Mouse (Mus musculus): ENCODE measurements around the gene H60b. TPM values are rescaled to one million over a fixed set of nuclear protein-coding genes. Genes with fewer than 3 reads are reported as not detected.
"Not testable (repeated sequence)": the region's sequence is repeated elsewhere in the genome, so short reads cannot be mapped to it uniquely, and the experiment has no call there.

The H60b gene
- total RNA-seq, 1 experiment from 2014 or later, result 1.3 TPM

GRCm38 (mm10) chr10:22163705-22164583, 5.6 kb downstream of the H60b start:
- not testable (repeated sequence) for ATAC-seq (ENCODE audit: extremely low read depth, insufficient number of reproducible peaks, low FRiP score, poor library complexity, severe bottlenecking)

DNA sequence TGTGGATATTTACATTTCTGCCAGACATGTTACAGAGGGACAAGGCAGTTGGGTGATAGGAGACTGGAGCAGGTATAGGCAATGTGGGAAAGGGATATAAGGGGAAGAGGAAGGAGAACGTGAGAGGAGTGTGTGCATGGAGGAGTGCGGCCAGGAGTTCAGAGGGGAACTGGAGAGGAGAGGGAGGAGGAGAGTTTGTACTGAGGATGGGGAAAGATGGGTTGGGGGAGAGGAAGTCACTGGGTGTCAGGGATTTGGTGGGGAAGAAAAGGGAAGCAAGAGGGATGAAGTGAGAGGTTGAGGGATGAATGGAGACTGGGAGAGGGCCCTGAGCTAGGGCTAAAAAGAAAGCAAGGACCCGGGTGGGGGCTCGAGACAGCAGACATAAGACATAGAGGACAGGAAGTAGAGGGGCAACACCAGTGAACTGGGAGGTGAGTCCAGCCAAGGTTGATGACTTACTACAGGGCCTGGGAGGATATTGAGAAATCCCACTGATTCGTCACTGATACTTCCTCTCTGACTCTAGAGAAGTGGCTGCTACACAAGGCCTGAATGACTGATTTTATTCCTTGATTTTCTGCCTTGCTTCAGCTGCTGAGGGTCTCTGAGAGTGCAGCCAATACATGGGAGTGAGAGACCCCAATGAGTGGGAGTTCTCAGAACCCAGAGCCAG, 7.1 kb downstream of the H60b start:
- ATAC-seq (ENCODE audit: extremely low read depth, insufficient number of reproducible peaks, low FRiP score, poor library complexity, severe bottlenecking), result peak; percentile 75

DNA sequence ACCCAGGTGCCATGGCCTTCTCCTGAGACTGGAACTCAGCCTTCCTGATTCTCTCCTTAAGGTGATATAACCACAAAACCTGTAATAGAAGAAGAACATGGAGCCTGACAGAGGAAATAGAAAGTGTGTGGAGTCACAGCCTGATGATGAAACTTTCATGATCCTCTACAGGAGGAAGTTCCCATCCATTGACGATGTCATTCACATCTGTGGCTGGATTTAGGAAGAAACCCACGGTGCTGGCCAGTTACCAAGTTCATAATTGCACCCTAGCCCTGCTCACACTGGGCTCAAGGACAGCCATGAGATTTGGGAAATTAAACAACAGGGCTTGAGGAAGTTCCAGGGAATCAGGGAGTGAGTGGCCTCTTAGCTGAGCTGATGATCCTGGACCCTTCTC, 7.6 kb downstream of the H60b start:
- ATAC-seq (ENCODE audit: extremely low read depth, insufficient number of reproducible peaks, low FRiP score, poor library complexity, severe bottlenecking), result peak; percentile 33; the same call in 1 of the 2 replicates

- not testable (repeated sequence) for ATAC-seq (ENCODE audit: extremely low read depth, insufficient number of reproducible peaks, low FRiP score, poor library complexity, severe bottlenecking)
These were observed 8.7 kb downstream of the H60b start for GRCm38 (mm10) chr10:22167061-22167460.

- peak; percentile 71 for ATAC-seq (ENCODE audit: extremely low read depth, insufficient number of reproducible peaks, low FRiP score, poor library complexity, severe bottlenecking)
These were observed 10.7 kb downstream of the H60b start for GRCm38 (mm10) chr10:22169116-22169515.

DNA sequence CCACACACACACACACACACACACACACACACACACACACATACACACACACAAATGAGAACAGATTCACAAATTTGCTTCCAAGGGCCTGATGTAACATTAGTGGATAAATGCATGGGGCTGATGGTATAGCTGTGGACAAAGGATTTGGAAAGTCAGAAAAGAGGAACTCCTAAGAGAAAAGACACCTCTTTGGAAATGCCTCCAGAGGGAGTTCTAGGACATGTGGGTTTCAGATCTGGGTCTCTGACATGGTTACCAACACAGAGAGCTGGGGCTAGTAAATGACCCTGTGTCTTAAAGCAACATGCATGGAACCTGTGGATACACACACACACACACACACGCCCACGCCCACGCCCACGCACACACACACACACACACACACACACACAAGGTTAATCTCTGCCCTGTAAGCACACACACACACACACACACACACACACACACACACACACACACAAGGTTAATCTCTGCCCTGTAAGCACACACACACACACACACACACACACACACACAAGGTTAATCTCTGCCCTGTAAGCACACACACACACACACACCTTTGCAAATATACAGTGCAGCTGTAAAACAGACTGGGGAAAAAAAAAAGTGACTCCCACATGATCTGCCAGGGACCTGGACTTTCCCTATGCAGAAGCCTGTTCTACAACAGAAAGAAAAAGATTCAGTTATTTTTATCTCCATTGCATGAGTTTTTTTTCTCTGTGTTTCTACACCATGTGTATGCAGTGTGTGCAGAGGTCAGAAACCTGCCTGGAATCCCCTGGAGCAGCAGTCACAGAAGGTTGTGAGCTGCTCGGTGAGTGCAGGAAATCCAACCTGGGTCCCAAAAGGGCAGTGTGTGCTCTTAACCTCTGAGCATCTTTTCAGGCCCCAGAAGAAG, 14.3 kb downstream of the H60b start:
- ATAC-seq (ENCODE audit: extremely low read depth, insufficient number of reproducible peaks, low FRiP score, poor library complexity, severe bottlenecking), result not testable (repeated sequence)

DNA sequence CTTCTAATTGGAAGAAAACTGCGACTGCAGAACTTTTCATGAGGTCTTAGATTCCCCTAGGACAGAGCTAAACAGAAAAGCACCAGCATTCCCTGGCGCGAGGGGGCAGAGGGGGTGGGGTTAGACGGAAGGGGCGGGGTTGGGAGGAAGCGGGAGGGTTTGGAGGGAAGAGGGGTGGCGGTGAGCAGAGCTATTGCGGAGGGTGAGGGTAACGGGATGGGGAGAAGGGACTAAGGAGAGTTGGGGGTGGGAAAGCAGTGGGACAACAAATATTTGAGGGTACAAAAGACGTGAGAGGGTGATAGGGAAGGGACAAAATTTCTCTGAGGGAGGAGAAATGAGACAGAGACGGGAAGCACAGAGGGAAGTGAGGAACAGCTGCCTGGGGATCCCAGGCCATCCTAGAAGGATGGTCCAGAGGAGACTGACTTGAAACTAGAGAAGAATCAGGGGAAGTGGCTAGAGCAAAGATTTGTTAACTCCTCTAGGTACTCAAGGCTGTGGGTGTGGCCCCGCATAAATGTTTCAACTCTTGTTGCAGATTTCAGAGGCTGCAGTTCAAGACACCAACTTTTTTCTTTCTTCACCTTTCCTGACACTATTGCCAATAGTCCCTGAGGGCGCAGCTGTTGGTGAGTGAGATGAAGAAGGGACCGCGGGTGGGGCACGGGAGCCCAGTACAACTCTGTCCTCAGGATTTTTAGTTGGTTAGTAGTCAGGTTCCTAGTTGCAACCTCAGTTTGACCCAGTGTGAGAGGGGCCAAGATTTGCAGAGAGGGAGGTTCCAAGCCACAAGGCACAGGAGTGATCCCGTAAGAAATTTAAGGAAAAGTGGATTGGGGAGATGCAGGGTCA, 15.2 kb downstream of the H60b start:
- ATAC-seq (ENCODE audit: extremely low read depth, insufficient number of reproducible peaks, low FRiP score, poor library complexity, severe bottlenecking), result not testable (repeated sequence)

DNA sequence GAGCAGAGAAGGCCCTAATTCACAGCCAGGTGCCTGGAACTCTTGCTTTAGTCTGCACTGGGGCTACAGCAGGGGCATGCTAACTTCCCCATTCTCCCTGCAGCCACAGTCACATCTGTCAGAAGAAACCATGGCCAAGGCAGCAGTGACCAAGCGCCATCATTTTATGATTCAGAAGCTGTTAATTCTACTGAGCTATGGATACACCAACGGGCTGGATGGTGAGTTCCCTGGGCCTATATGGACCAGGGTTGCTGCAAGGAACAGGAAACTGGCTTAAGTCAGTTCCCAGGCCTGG, 15.8 kb downstream of the H60b start:
- ATAC-seq (ENCODE audit: extremely low read depth, insufficient number of reproducible peaks, low FRiP score, poor library complexity, severe bottlenecking), result not testable (repeated sequence)

GRCm38 (mm10) chr10:22176515-22176914, 18.1 kb downstream of the H60b start:
- not testable (repeated sequence) for ATAC-seq (ENCODE audit: extremely low read depth, insufficient number of reproducible peaks, low FRiP score, poor library complexity, severe bottlenecking)

DNA sequence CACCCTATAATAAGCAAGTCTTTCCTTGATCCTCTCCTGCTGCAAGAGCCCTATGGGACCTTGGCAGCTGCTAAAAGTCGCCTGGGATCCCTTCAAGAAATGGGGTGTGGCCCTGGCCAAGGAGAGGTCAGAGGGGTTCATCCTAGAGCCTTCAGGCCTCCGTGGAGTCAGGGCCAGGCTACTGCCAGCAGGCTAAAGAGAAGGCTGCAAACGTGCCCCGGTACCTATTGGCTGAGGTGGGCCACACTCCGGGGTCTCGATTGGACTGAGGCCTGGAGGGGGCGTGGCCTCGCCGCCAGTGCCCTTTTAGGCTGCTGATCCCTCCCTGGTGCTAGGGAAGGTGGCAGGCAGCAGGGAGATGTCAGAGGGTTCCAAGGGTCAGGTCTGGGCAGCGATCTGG, 32.6 kb downstream of the H60b start:
- not testable (repeated sequence) for ATAC-seq (ENCODE audit: extremely low read depth, insufficient number of reproducible peaks, low FRiP score, poor library complexity, severe bottlenecking)

GRCm38 (mm10) chr10:22201352-22201751, 43.0 kb downstream of the H60b start:
- not testable (repeated sequence) for ATAC-seq (ENCODE audit: extremely low read depth, insufficient number of reproducible peaks, low FRiP score, poor library complexity, severe bottlenecking)

DNA sequence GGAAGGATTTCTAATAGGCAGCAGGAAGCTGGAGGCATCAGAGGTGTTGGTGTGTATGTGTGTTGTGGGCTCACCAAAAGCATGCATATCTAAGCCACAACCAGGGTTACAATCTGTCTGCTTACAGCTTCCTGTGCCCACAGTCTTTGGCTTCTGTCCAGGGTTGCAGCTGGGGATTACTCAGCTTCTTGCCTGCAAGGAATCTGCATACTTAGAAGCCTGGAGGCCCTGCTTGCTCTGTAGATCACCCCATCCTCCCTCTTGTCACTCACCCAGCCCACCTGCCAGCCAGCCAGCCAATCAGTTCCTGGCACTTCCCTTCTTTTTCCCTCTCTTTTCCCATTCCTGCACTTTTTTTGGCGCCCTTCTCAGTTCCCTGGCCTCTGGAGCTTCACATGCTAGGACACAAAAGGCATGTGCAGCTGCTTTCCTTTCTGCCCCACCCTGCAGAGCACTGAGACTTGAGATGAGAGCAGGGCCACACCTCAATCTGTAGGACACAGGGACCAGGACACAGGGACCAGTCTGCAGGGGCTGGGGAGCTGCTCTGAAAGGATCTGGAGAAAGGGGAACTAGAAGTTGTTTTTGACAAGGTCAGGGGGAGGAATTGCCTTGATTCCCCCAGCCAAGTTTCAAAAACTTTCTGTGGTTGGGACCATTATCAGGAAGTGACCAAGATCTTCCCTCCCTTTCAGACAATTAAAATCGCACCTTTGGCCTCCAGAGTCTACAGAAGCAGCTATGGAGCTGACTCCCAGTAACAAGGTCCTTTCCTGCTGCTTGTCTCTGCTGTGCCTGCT, 44.6 kb downstream of the H60b start:
- ATAC-seq (ENCODE audit: extremely low read depth, insufficient number of reproducible peaks, low FRiP score, poor library complexity, severe bottlenecking), result not testable (repeated sequence)

DNA sequence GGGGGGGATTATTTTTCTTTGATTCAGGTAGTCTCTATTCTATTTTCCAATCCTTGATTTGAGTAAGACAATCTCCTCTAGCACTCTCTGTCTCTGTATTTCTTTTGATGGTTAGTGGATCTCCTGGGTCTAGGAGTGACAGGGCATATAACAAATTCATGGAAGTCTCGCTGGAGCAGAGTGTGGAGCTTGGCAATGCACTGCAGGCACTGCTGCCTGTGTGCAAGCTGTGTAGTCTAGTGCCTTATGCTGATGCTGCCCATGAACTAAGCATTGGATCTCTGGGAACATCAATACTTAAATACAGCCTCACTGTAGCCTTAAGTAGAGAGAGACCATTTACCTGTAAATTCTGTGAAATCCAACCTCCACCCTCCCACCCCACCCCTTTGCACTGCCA, 48.1 kb downstream of the H60b start:
- not testable (repeated sequence) for ATAC-seq (ENCODE audit: extremely low read depth, insufficient number of reproducible peaks, low FRiP score, poor library complexity, severe bottlenecking)

DNA sequence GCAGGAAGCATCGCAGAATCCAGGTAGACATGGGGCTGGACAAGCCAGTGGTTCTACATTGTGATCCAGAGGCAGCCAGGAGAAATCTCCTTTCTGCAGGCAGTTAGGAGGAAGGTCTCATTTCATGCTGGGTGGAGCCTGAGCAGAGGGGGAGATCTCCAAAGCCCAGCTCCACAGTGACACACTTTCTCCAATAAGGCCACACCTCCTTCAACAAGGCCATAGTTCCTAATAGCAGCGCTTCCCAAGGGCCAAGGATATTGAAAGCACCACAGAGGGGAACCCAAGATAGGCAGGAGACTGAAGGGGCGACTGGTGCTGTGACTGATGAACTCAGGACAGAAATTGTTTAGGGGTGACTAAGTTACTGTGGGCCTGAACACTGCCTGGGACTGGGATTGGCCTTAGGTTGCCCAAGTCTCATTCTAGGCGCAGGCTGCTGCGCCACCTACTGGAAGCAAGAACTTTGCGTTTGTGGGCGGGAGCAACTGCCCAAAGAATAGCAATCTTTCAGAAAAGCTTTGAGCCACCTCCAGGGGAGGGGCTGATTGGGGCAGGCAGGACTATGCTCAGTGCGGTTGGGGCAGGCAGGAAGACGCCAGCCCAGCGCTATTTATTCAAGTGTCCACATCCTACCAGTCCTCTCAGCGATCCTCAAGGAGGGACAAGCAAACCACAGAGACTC, 53.8 kb downstream of the H60b start:
- peak; percentile 69 for ATAC-seq (ENCODE audit: extremely low read depth, insufficient number of reproducible peaks, low FRiP score, poor library complexity, severe bottlenecking)

DNA sequence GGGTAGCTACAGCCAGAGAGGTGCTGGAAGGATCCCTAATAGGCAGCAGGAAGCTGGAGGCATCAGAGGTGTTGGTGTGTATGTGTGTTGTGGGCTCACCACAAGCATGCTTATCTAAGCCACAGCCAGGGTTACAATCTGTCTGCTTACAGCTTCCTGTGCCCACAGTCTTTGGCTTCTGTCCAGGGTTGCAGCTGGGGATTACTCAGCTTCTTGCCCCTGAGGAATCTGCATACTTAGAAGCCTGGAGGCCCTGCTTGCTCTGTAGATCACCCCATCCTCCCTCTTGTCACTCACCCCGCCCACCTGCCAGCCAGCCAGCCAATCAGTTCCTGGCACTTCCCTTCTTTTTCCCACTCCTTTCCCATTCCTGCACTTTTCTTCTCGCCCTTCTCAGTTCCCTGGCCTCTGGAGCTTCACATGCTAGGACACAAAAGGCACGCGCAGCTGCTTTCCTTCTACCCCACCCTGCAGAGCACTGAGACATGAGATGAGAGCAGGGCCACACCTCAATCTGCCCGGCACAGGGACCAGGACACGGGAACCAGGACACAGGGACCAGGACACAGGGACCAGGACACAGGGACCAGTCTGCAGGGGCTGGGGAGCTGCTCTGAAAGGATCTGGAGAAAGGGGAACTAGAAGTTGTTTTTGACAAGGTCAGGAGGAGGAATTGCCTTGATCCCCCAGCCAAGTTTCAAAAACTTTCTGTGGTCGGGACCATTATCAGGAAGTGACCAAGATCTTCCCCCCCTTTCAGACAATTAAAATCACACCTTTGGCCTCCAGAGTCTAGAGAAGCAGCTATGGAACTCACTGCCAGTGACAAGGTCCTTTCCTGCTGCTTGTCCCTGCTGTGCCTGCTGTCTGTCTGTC, 65.3 kb downstream of the H60b start:
- ATAC-seq (ENCODE audit: extremely low read depth, insufficient number of reproducible peaks, low FRiP score, poor library complexity, severe bottlenecking), result peak; percentile 30

DNA sequence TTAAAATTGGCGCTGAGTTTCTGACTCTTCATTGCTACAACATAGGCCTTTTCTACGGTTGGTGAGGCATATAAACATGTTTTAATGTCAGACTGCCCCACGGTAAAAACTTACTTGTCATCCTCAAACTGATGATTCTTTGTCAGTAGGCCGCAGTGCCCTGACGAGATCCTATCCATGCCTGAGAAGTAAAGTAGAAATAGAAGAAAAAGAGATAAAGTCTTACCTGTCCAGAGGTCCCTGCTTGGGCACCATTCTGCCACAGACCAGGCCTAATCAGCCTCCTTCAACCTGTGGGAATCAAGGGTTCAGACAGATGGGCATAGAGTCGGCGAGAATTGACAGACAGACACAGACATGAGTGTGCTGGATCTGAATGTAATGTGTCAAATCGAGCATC, 106.7 kb downstream of the H60b start:
- ATAC-seq (ENCODE audit: extremely low read depth, insufficient number of reproducible peaks, low FRiP score, poor library complexity, severe bottlenecking), result no peak

Measured in neutrophil, adult 5-6 weeks (primary cell).